ENCODE assay signal across 11 mouse cellular contexts in genomic region chr2:167740516-167741189, GRCm38 (mm10). TPM values are rescaled to one million over a fixed set of nuclear protein-coding genes. Genes with fewer than 3 reads are reported as not detected.
DNase-seq lines count a peak whose midpoint lies in the region; ATAC-seq and TF ChIP-seq lines count a peak whose summit lies in the region.
"Had no signal": no experiment of that assay in that cellular context is flagged by ENCODE, and none has a peak within 500 bp of the region (broad histone marks: within the 10 kb centered on the region; RNA-seq: fewer than 3 reads in every experiment).

No protein-coding gene starts in this region.

- H3K27ac ChIP-seq in intestine, embryonic 14.5 days (ENCODE audit: low read depth): peak overlapping the region; percentile 33; the same call in 1 of the 2 replicates
- H3K27ac ChIP-seq in intestine, postnatal 0 days (ENCODE audit: low read depth, low read length): no peak overlapping the region
- H3K27ac ChIP-seq in MEL (ENCODE audit: control insufficient read depth, low read depth, low read length): no peak overlapping the region
- H3K27ac ChIP-seq in embryonic facial prominence, embryonic 13.5 days: peak overlapping the region; percentile 66
- H3K27ac ChIP-seq in forebrain, embryonic 12.5 days: no peak overlapping the region

- 57% methylated on average over 6 of the region's 6 CpGs for WGBS in intestine, embryonic 14.5 days
- WGBS in intestine, postnatal 0 days: 62% methylated on average over 6 of the region's 6 CpGs
- WGBS in embryonic facial prominence, embryonic 13.5 days: 37% methylated on average over 6 of the region's 6 CpGs
- 62% methylated on average over 6 of the region's 6 CpGs for WGBS in forebrain, embryonic 12.5 days

- no peak for TF ChIP-seq EP300 in MEL (IDR thresholded peaks at IDR 0.05; ENCODE audit: low read depth in 1 of 2, low read length in 2 of 2)

- no peak for ATAC-seq in intestine, embryonic 14.5 days (replicated peaks; ENCODE audit: low FRiP score, low TSS enrichment, low read depth)
- ATAC-seq in intestine, postnatal 0 days: no peak
- no peak for ATAC-seq in embryonic facial prominence, embryonic 13.5 days (ENCODE audit: insufficient number of reproducible peaks, insufficient read depth, low FRiP score, low TSS enrichment, low read depth)
- ATAC-seq in forebrain, embryonic 12.5 days (ENCODE audit: low FRiP score): no peak

- no peaks in the 10 kb centered on the region for H3K36me3 ChIP-seq in intestine, embryonic 14.5 days (ENCODE audit: control insufficient read depth, insufficient read depth, low read length)
- no peaks in the 10 kb centered on the region; the same call in 1 of the 2 replicates for H3K36me3 ChIP-seq in intestine, postnatal 0 days (ENCODE audit: control insufficient read depth, insufficient read depth)
- no peaks in the 10 kb centered on the region for H3K36me3 ChIP-seq in MEL (ENCODE audit: control insufficient read depth in 1 of 2, insufficient read depth in 2 of 2, low read length in 2 of 2)
- no peaks in the 10 kb centered on the region for H3K36me3 ChIP-seq in embryonic facial prominence, embryonic 13.5 days
- H3K36me3 ChIP-seq in megakaryocyte, embryonic 14.5 days (replicated peaks; ENCODE audit: low read length): no peaks in the 10 kb centered on the region
- no peaks in the 10 kb centered on the region for H3K36me3 ChIP-seq in forebrain, embryonic 12.5 days (replicated peaks)

- peaks cover 7% of the 10 kb centered on the region for H3K4me1 ChIP-seq in intestine, embryonic 14.5 days (replicated peaks; ENCODE audit: control insufficient read depth, insufficient read depth, low read length)
- H3K4me1 ChIP-seq in intestine, postnatal 0 days (replicated peaks; ENCODE audit: control insufficient read depth, insufficient read depth, low read length): 0 out of 2 replicates have a peak, but pooled peaks cover 3% of the 10 kb centered on the region
- H3K4me1 ChIP-seq in MEL (ENCODE audit: control insufficient read depth in 1 of 2, insufficient read depth in 2 of 2, low read length in 2 of 2): 0 out of 4 replicates have a peak, but pooled peaks cover 0 to 6% of the 10 kb centered on the region in 2 experiments
- H3K4me1 ChIP-seq in embryonic facial prominence, embryonic 13.5 days: peaks cover 37% of the 10 kb centered on the region
- H3K4me1 ChIP-seq in megakaryocyte, embryonic 14.5 days: peaks cover 96% of the 10 kb centered on the region
- peaks cover 5% of the 10 kb centered on the region for H3K4me1 ChIP-seq in forebrain, embryonic 12.5 days

- no peak overlapping the region for H3K9ac ChIP-seq in intestine, embryonic 14.5 days (ENCODE audit: low read length)
- H3K9ac ChIP-seq in intestine, postnatal 0 days (ENCODE audit: low read depth, low read length): no peak overlapping the region
- no peak overlapping the region for H3K9ac ChIP-seq in MEL (ENCODE audit: control insufficient read depth, low read depth, low read length, poor library complexity, severe bottlenecking)
- H3K9ac ChIP-seq in embryonic facial prominence, embryonic 13.5 days: 0 out of 2 replicates have a peak overlapping the region, but pooled peaks have one; percentile 27
- H3K9ac ChIP-seq in forebrain, embryonic 12.5 days: no peak overlapping the region

- H3K4me2 ChIP-seq in intestine, embryonic 14.5 days (ENCODE audit: low read length): no peak overlapping the region
- no peak overlapping the region for H3K4me2 ChIP-seq in intestine, postnatal 0 days (replicated peaks; ENCODE audit: low read depth)
- H3K4me2 ChIP-seq in embryonic facial prominence, embryonic 13.5 days: no peak overlapping the region
- no peak overlapping the region for H3K4me2 ChIP-seq in forebrain, embryonic 12.5 days

- no peaks in the 10 kb centered on the region for H3K27me3 ChIP-seq in intestine, embryonic 14.5 days (replicated peaks; ENCODE audit: control insufficient read depth, insufficient read depth, low read length)
- no peaks in the 10 kb centered on the region for H3K27me3 ChIP-seq in intestine, postnatal 0 days (replicated peaks; ENCODE audit: control insufficient read depth, insufficient read depth, low read length)
- H3K27me3 ChIP-seq in MEL (ENCODE audit: control insufficient read depth in 1 of 2, insufficient read depth in 2 of 2, low read length in 2 of 2): no peaks in the 10 kb centered on the region
- H3K27me3 ChIP-seq in embryonic facial prominence, embryonic 13.5 days: no peaks in the 10 kb centered on the region
- peaks cover 2% of the 10 kb centered on the region for H3K27me3 ChIP-seq in megakaryocyte, embryonic 14.5 days (replicated peaks)
- H3K27me3 ChIP-seq in forebrain, embryonic 12.5 days: peaks cover 3% of the 10 kb centered on the region; the same call in 1 of the 2 replicates

- TF ChIP-seq CTCF in intestine, postnatal 0 days (IDR thresholded peaks at IDR 0.05; ENCODE audit: low read depth): no peak
- TF ChIP-seq CTCF in MEL (IDR thresholded peaks at IDR 0.05 in 2 of 3, conservative IDR thresholded peaks at IDR 0.05 in 1 of 3; ENCODE audit: control insufficient read depth in 1 of 3, insufficient read depth in 1 of 3, low read depth in 2 of 3, low read length in 3 of 3, poor library complexity in 1 of 3, severe bottlenecking in 1 of 3): no peak

- H3K4me3 ChIP-seq in intestine, embryonic 14.5 days (ENCODE audit: low read depth, low read length): no peak overlapping the region
- H3K4me3 ChIP-seq in intestine, postnatal 0 days (ENCODE audit: low read depth, low read length): no peak overlapping the region
- no peak overlapping the region for H3K4me3 ChIP-seq in MEL (ENCODE audit: control insufficient read depth in 1 of 2, insufficient read depth in 1 of 2, low read depth in 2 of 2, low read length in 2 of 2)
- no peak overlapping the region for H3K4me3 ChIP-seq in embryonic facial prominence, embryonic 13.5 days
- peak overlapping the region; percentile 86 for H3K4me3 ChIP-seq in megakaryocyte, embryonic 14.5 days (replicated peaks)
- no peak overlapping the region for H3K4me3 ChIP-seq in forebrain, embryonic 12.5 days (replicated peaks)
- H3K4me3 ChIP-seq: erythroblast, embryonic 14.5 days had no signal

- no peak for TF ChIP-seq RAD21 in MEL (IDR thresholded peaks at IDR 0.05; ENCODE audit: low read depth, low read length)

- no peak for DNase-seq in intestine, embryonic 14.5 days (ENCODE audit: low spot score)
- DNase-seq in MEL (ENCODE audit: low read depth, low spot score): peak; percentile 20
- DNase-seq in left cerebral cortex, adult 8-10 months (ENCODE audit: low spot score in 2 of 2): no peak
- no peak for DNase-seq in cerebellum, adult 9-10 months
- DNase-seq: cerebellum, adult 11-12 months; layer of hippocampus, adult 9-11 months had no signal

- no peaks in the 10 kb centered on the region for H3K9me3 ChIP-seq in intestine, embryonic 14.5 days (ENCODE audit: control insufficient read depth, low read length)
- no peaks in the 10 kb centered on the region for H3K9me3 ChIP-seq in intestine, postnatal 0 days (ENCODE audit: control insufficient read depth)
- no peaks in the 10 kb centered on the region for H3K9me3 ChIP-seq in MEL (replicated peaks; ENCODE audit: insufficient read depth, low read length)
- no peaks in the 10 kb centered on the region for H3K9me3 ChIP-seq in embryonic facial prominence, embryonic 13.5 days
- no peaks in the 10 kb centered on the region for H3K9me3 ChIP-seq in megakaryocyte, embryonic 14.5 days
- H3K9me3 ChIP-seq in forebrain, embryonic 12.5 days: no peaks in the 10 kb centered on the region

- no peaks in the 10 kb centered on the region for H3K79me2 ChIP-seq in MEL (ENCODE audit: control insufficient read depth, insufficient read depth, low read length, poor library complexity)

- TF ChIP-seq POLR2A in MEL (IDR thresholded peaks at IDR 0.05; ENCODE audit: control insufficient read depth in 1 of 2, insufficient read depth in 1 of 2, low read depth in 1 of 2, low read length in 2 of 2, poor library complexity in 1 of 2): no peak

TF ChIP-seq in MEL, 35 proteins besides CTCF, POLR2A, EP300 and RAD21 (continues in another document):
- no peak for TF ChIP-seq USF2 (IDR thresholded peaks at IDR 0.05; ENCODE audit: borderline replicate concordance in 1 of 2, insufficient read depth in 1 of 2, low read depth in 1 of 2, low read length in 2 of 2)
- no peak for TF ChIP-seq UBTF (IDR thresholded peaks at IDR 0.05; ENCODE audit: borderline replicate concordance, insufficient read depth, low read depth, low read length)
- TF ChIP-seq CHD1 (IDR thresholded peaks at IDR 0.05; ENCODE audit: low read depth, low read length): no peak
- TF ChIP-seq ZMIZ1 (IDR thresholded peaks at IDR 0.05; ENCODE audit: low read depth, low read length): no peak
- no peak for TF ChIP-seq NELFE (IDR thresholded peaks at IDR 0.05; ENCODE audit: low read depth, low read length)
- no peak for TF ChIP-seq JUND (IDR thresholded peaks at IDR 0.05; ENCODE audit: low read depth, low read length)
- no peak for TF ChIP-seq POLR2AphosphoS5 (IDR thresholded peaks at IDR 0.05; ENCODE audit: borderline replicate concordance, low read depth, low read length)
- TF ChIP-seq MYC (IDR thresholded peaks at IDR 0.05; ENCODE audit: low read depth, low read length): no peak

RNA-seq across cellular contexts. Expression of gene Tmem189, which starts 51.0 kb away (rescaled TPM):
- polyA plus RNA-seq in intestine, embryonic 14.5 days (2014; fragmentation: Nextera tagmentation; extraction: Ambion mirVana): 35.1 and 42.0 TPM in 2 replicates
- 25.0 and 26.8 TPM in 2 replicates for polyA plus RNA-seq in intestine, postnatal 0 days (2015; fragmentation: Nextera tagmentation; extraction: Ambion mirVana)
- total RNA-seq in MEL (2012; rRNA removed): 18.2 and 21.7 TPM in 2 replicates
- polyA plus RNA-seq in MEL (2012; ENCODE audit: insufficient read depth in 1 of 2, insufficient read length in 2 of 2, low read depth in 1 of 2, low replicate concordance in 2 of 2, missing spikeins in 1 of 2): 10 to 100 TPM in 1 of 2 experiments, not detected in 1; 46.5 TPM
- polyA plus RNA-seq in embryonic facial prominence, embryonic 13.5 days (2015; fragmentation: Nextera tagmentation; extraction: Ambion mirVana): 39.3 and 41.3 TPM in 2 replicates
- polyA plus RNA-seq in megakaryocyte, embryonic 14.5 days (2012; ENCODE audit: insufficient read depth, low replicate concordance): 164 and 173 TPM in 2 replicates
- 10 to 100 TPM; 39.8 to 49.3 (median 44.1) TPM for total RNA-seq in left cerebral cortex, adult 8-10 months (2022)
- 31.2 and 34.5 TPM in 2 replicates for polyA plus RNA-seq in forebrain, embryonic 12.5 days (2016; fragmentation: Nextera tagmentation; extraction: Ambion mirVana)

RNA-seq across cellular contexts. Expression of gene Cebpb, which starts 51.9 kb away (rescaled TPM):
- polyA plus RNA-seq in intestine, embryonic 14.5 days (2014; fragmentation: Nextera tagmentation; extraction: Ambion mirVana): 2.8 and 12.4 TPM in 2 replicates
- polyA plus RNA-seq in intestine, postnatal 0 days (2015; fragmentation: Nextera tagmentation; extraction: Ambion mirVana): 49.8 and 52.6 TPM in 2 replicates
- 9.9 and 20.8 TPM in 2 replicates for total RNA-seq in MEL (2012; rRNA removed)
- 10 to 100 TPM in 1 of 2 experiments, not detected in 1; 10.7 TPM for polyA plus RNA-seq in MEL (2012; ENCODE audit: insufficient read depth in 1 of 2, insufficient read length in 2 of 2, low read depth in 1 of 2, low replicate concordance in 2 of 2, missing spikeins in 1 of 2)
- polyA plus RNA-seq in embryonic facial prominence, embryonic 13.5 days (2015; fragmentation: Nextera tagmentation; extraction: Ambion mirVana): 2.3 and 10.1 TPM in 2 replicates
- 372 and 610 TPM in 2 replicates for polyA plus RNA-seq in megakaryocyte, embryonic 14.5 days (2012; ENCODE audit: insufficient read depth, low replicate concordance)
- total RNA-seq in left cerebral cortex, adult 8-10 months (2022): 10 to 100 TPM; 12.1 to 20.6 (median 15.1) TPM
- polyA plus RNA-seq in forebrain, embryonic 12.5 days (2016; fragmentation: Nextera tagmentation; extraction: Ambion mirVana): 0.95 and 1.5 TPM in 2 replicates

Comparison
In these comparisons a context has a peak if more than half of its experiments do, and no peak if none do; other contexts are left out.
1. H3K27ac ChIP-seq: peak in intestine, embryonic 14.5 days (single experiment) and embryonic facial prominence, embryonic 13.5 days (single experiment); none in intestine, postnatal 0 days (single experiment), MEL (single experiment) and forebrain, embryonic 12.5 days (single experiment).